Mouse (Mus musculus) myocyte (in vitro differentiated cells): Measurements from ENCODE around the gene Tcf12.

Experiments
- CEBPB ChIP-seq: IDR thresholded peaks from 2 replicates; pipeline ENCODE4 v1.6.1; 2011; ENCODE audit warnings: mild to moderate bottlenecking, moderate library complexity; ENCODE audit not compliant: poor library complexity, insufficient read depth, severe bottlenecking
- E2F4 ChIP-seq: IDR thresholded peaks from one replicate; pipeline ENCODE4 v1.6.1; 2011; ENCODE audit warnings: mild to moderate bottlenecking, control low read depth, moderate library complexity; ENCODE audit not compliant: insufficient read depth
- REST ChIP-seq: IDR thresholded peaks from one replicate; pipeline ENCODE4 v1.6.1; 2011; ENCODE audit warnings: mild to moderate bottlenecking, control low read depth, moderate library complexity; ENCODE audit not compliant: insufficient read depth, insufficient read length
- SRF ChIP-seq: IDR thresholded peaks from one replicate; pipeline ENCODE4 v1.6.1; 2011; ENCODE audit warnings: low read depth; ENCODE audit not compliant: control insufficient read depth, insufficient read length

DNA sequence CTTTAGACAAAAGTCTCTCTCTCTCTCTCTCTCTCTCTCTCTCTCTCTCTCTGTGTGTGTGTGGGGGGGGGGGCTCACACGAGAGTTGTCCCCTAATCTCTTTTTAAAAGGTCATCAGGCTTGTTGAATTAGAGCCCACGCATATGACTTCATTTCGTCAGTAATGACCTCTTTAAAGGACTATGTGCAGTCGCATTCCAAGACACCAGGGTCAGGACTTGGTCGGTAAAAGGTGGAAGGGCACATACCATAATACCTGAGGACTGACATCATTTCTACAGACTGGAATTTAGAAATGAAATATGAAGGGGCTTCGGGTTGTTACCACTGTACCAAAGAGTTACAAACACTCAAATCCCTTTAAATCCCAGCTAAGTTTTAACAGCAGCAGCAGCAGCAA, 307.6 kb downstream of the Tcf12 start:
- TF ChIP-seq SRF, result no peak
- no peak for TF ChIP-seq E2F4
- no peak for TF ChIP-seq REST
- no peak for TF ChIP-seq CEBPB
